Mouse (Mus musculus): Measurements from ENCODE around the gene Psmg3. TPM values are rescaled to one million over a fixed set of nuclear protein-coding genes. Genes with fewer than 3 reads are reported as not detected.

Psmg3 gene
- 7.3 and 21.1 TPM in 2 replicates for total RNA-seq (2017)

DNA sequence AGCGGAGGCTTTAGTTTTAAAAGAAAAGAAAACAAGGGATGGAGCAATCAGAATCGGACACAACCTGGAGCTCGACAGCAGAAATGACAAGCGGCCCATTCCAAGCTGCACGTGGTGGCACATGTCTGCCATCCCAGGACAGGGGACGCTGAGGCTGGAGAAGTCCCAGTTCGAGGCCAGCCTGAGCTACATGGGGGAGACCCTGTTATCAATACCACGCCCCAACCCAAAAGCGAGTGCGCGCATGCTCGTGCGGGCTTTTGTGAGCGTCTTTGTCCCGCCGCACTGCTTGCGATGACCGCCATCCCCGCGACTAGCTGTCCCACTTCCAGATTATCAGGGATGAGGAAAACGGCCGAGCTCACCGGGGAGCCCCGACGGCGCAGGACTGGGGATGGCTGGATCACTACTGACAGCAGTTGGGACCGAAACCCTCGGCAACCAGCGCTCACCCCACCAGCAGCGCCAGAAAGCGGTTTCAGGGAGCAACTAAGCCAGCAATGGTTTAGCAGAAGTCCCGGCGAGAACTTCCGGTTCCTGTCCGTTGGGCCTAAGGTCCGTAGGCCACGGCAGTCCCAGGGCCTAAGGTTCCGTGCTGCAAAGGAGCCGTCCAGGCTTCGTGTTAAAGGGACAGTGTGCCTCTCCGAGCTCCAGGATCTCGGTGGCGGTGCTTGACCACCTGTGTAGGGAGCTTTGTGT is at the start of gene Psmg3, which contains the start of gene Gm26938:
Psmg3 (minus strand) TSS at position 529 of the 699 bp plus-strand sequence.
Gm26938 (minus strand) TSS at position 51 of the 699 bp plus-strand sequence.
- ATAC-seq (replicated peaks in 1 of 2; ENCODE audit: insufficient read depth in 1 of 2, low FRiP score in 2 of 2, low TSS enrichment in 1 of 2, low read depth in 1 of 2, poor library complexity in 2 of 2, severe bottlenecking in 2 of 2): peak; percentile 78 to 86

DNA sequence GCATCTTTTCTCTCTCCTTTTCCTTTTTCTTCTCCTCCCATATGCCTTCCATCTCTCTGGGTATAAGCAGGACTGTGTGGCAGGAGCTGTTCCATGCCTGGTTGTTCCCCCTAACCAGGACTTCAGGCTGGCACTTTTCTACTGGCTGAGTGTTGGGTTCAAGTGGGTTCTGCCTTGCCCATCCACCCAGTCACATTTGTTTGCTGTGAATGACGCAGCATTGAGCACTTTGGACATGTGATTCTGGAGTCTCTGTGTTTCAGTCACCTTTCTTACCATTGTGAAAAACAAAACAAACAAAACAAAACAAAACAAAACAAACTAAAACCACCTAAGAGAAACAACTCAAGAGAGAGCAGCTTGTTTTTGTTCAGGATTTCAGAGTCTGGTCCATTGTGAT is 44.8 kb upstream of the Psmg3 start:
- no peak for ATAC-seq (replicated peaks in 1 of 2; ENCODE audit: insufficient read depth in 1 of 2, low FRiP score in 2 of 2, low TSS enrichment in 1 of 2, low read depth in 1 of 2, poor library complexity in 2 of 2, severe bottlenecking in 2 of 2)

DNA sequence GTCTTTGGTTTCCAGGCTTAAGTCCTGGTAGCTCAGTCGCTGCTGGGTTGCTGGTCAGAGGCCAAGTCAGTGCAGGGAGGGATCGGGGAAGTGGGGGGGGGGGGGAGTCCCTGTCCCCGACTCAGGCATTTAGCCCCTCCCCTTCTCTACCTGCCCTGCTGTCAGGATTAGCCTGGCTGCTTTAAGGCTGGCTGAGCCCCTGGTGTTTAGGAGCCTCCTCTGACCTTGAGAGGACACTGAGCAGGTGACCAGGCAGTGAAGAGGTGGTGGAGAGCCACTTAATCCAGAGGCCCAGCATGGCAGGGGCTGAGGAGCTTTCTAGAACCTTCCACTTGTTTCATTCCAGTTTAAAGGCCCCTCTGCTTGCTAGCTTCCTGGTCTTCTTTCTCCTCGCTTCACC is 44.2 kb upstream of the Psmg3 start:
- no peak for ATAC-seq (replicated peaks in 1 of 2; ENCODE audit: insufficient read depth in 1 of 2, low FRiP score in 2 of 2, low TSS enrichment in 1 of 2, low read depth in 1 of 2, poor library complexity in 2 of 2, severe bottlenecking in 2 of 2)

DNA sequence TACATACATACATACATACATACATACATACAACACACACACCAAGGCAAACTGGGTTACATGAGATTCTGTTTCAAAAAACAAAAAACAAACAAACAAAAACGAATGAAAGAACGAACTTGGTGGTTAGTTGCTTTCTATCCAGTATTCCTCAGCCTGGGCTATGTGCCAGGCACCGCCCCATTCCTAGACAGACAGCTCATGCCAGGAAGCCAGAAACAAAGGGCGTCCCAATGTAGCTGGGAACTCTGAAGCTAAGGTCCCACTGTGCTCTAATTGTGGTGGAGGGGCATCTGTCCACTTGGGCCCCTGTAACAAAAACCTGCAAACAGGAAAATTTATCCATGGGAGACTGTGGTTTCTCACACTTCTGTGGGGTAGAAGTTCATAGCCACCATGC is 36.1 kb upstream of the Psmg3 start:
- no peak for ATAC-seq (replicated peaks in 1 of 2; ENCODE audit: insufficient read depth in 1 of 2, low FRiP score in 2 of 2, low TSS enrichment in 1 of 2, low read depth in 1 of 2, poor library complexity in 2 of 2, severe bottlenecking in 2 of 2)

GRCm38 (mm10) chr5:139860328-139861104 is 33.8 kb upstream of the Psmg3 start:
- ATAC-seq (replicated peaks in 1 of 2; ENCODE audit: insufficient read depth in 1 of 2, low FRiP score in 2 of 2, low TSS enrichment in 1 of 2, low read depth in 1 of 2, poor library complexity in 2 of 2, severe bottlenecking in 2 of 2): no peak

DNA sequence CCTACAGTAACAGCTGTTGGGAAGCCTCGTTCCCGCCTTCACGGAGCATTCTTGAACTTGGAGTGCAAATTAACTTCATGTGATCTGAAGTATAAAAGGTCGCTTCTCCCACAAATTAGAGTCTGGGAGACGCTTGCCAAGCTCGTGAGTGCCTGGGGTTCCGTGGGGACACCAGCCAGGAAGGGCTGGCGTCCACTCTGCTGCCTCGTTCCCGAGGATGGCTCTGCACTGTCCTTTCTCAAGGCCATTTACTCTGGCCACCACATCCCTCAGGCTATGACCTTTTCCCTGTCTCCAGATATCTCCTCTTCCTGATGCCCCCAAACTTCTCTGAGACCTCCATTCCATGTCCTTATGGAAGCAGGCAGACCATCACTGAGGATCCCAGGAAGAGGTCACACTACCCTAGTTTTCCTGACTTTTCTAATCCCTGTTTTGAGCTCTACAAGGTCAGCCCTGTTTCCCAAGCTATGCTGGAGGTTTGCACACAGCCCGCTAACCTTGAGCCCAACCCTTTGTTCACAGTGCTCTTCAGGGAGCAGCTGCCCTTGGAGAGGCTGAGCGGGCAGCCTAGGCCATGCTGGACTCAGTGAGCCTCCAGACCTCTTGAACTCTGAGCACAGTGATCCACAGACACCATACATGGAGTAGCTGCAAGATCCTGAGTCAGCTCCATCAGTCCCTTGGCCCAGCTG is 23.1 kb upstream of the Psmg3 start:
- no peak for ATAC-seq (replicated peaks in 1 of 2; ENCODE audit: insufficient read depth in 1 of 2, low FRiP score in 2 of 2, low TSS enrichment in 1 of 2, low read depth in 1 of 2, poor library complexity in 2 of 2, severe bottlenecking in 2 of 2)

DNA sequence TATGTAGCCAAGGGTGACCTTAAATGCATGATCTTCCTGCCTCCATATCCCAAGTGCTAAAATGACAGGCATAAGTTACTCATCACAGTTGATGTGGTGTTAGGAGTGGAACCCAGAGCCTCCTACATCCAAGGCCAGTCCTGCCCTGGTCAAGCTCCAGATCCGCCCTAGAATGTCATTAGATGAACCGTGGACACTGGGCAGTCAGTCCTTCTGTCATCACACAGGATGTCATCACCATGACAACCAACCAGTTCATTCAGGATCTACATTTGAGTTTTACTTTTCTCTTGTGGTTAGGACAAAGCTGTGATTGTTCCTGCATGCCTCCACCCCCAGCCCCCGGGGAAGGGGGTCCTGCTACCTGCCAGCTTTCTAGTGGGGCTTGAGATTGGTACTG is 12.5 kb upstream of the Psmg3 start:
- no peak for ATAC-seq (replicated peaks in 1 of 2; ENCODE audit: insufficient read depth in 1 of 2, low FRiP score in 2 of 2, low TSS enrichment in 1 of 2, low read depth in 1 of 2, poor library complexity in 2 of 2, severe bottlenecking in 2 of 2)

- peak; percentile 27 to 49; a peak in 2 of 4 replicates for ATAC-seq (replicated peaks in 1 of 2; ENCODE audit: insufficient read depth in 1 of 2, low FRiP score in 2 of 2, low TSS enrichment in 1 of 2, low read depth in 1 of 2, poor library complexity in 2 of 2, severe bottlenecking in 2 of 2)
Observed at GRCm38 (mm10) chr5:139838476-139838892, 11.8 kb upstream of the Psmg3 start.

DNA sequence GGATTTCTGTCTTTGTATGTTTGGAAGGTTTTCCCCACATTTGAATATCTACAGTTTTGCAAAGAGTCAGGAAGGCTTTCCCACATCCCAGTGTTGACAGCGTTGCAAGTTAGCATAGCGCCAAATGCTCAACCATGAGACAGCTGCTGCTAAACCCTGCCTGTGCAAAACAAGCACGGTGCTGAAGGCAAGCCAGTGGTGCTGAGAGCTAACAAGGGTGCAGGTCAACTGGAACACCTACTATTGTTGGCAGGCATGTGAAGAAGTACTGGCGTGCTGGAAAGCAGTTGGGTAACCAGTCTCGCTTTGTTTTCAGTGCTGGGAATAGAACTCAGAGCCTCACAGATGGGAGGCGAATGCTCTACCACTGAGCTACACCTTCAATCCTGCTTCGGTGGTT is 9.0 kb upstream of the Psmg3 start:
- ATAC-seq (replicated peaks in 1 of 2; ENCODE audit: insufficient read depth in 1 of 2, low FRiP score in 2 of 2, low TSS enrichment in 1 of 2, low read depth in 1 of 2, poor library complexity in 2 of 2, severe bottlenecking in 2 of 2): no peak

DNA sequence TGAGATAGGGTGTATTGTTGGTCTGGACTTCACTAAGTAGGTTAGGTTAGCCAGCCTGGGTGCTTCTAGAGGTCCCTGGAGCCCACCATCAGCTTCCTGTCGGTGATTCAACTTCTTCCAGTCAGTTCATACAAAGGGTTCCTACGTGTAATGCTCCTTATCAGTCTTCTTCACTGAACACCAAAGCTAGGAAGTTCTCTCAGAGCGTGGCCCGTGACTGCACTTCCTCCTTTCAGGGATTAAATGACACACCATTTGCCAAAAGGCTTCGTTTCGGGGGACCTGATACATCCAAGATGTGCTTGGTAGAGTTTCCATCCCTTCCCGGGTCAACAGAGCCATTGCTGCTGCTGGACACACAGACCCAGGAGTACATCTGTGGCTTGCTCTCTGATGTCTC is 5.4 kb upstream of the Psmg3 start:
- ATAC-seq (replicated peaks in 1 of 2; ENCODE audit: insufficient read depth in 1 of 2, low FRiP score in 2 of 2, low TSS enrichment in 1 of 2, low read depth in 1 of 2, poor library complexity in 2 of 2, severe bottlenecking in 2 of 2): no peak

GRCm38 (mm10) chr5:139830734-139831133 is 4.0 kb upstream of the Psmg3 start:
- ATAC-seq (replicated peaks in 1 of 2; ENCODE audit: insufficient read depth in 1 of 2, low FRiP score in 2 of 2, low TSS enrichment in 1 of 2, low read depth in 1 of 2, poor library complexity in 2 of 2, severe bottlenecking in 2 of 2): peak; percentile 87 to 89

GRCm38 (mm10) chr5:139829384-139829783 is 2.7 kb upstream of the Psmg3 start:
- no peak for ATAC-seq (replicated peaks in 1 of 2; ENCODE audit: insufficient read depth in 1 of 2, low FRiP score in 2 of 2, low TSS enrichment in 1 of 2, low read depth in 1 of 2, poor library complexity in 2 of 2, severe bottlenecking in 2 of 2)

GRCm38 (mm10) chr5:139827593-139827992 is 908 bp upstream of the Psmg3 start:
- no peak for ATAC-seq (replicated peaks in 1 of 2; ENCODE audit: insufficient read depth in 1 of 2, low FRiP score in 2 of 2, low TSS enrichment in 1 of 2, low read depth in 1 of 2, poor library complexity in 2 of 2, severe bottlenecking in 2 of 2)

GRCm38 (mm10) chr5:139825947-139826346 is 738 bp downstream of the Psmg3 start:
- no peak for ATAC-seq (replicated peaks in 1 of 2; ENCODE audit: insufficient read depth in 1 of 2, low FRiP score in 2 of 2, low TSS enrichment in 1 of 2, low read depth in 1 of 2, poor library complexity in 2 of 2, severe bottlenecking in 2 of 2)

- ATAC-seq (replicated peaks in 1 of 2; ENCODE audit: insufficient read depth in 1 of 2, low FRiP score in 2 of 2, low TSS enrichment in 1 of 2, low read depth in 1 of 2, poor library complexity in 2 of 2, severe bottlenecking in 2 of 2): no peak
Observed at GRCm38 (mm10) chr5:139824531-139824930, 2.2 kb downstream of the Psmg3 start.

DNA sequence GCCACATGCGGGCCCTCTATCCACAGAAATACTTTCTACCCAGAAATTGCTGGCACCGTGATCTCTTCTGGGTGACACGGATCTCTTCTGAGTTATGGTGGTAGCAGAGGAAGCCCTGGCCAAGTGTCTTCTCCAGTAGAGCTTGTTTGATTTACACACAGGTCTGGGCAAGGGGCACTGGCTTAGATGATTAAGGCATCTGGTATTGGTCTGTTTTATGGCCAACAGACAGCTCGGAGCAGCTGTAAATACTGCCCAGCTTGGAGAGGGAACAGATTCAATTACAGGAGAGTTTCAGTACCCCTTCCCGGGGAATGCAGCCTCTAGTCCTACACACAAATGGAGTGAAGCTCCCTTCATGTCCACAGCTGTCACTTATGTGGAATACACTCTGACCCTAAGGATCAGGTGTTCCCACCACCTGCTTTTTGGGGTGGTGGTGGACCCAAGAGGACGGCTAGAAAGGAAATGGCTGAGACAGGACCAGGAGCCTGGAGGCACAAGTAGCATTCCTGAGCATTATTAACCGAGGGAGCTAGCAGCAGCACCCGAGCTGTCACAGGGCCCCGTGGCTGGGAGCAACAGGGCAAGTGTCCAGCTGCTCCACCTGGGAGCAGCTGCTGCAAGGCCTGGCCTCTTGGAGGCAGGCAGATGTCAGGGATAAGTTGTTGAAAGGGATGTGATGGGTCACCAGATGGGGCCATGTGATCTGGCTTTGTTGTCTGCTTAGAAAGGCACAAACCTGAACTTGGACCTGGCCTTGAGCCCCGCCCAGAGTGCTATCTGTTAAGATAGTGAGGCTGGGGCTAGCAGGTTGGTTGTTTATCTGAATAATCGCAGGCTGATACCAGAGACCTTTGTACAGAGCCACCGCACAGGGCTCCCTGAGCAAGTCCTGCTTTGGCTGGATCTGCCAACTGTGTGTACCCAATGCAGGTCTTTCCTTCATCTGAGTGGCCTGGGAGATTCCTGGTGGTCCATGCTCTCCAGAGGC is 4.9 kb downstream of the Psmg3 start:
- no peak for ATAC-seq (replicated peaks in 1 of 2; ENCODE audit: insufficient read depth in 1 of 2, low FRiP score in 2 of 2, low TSS enrichment in 1 of 2, low read depth in 1 of 2, poor library complexity in 2 of 2, severe bottlenecking in 2 of 2)

DNA sequence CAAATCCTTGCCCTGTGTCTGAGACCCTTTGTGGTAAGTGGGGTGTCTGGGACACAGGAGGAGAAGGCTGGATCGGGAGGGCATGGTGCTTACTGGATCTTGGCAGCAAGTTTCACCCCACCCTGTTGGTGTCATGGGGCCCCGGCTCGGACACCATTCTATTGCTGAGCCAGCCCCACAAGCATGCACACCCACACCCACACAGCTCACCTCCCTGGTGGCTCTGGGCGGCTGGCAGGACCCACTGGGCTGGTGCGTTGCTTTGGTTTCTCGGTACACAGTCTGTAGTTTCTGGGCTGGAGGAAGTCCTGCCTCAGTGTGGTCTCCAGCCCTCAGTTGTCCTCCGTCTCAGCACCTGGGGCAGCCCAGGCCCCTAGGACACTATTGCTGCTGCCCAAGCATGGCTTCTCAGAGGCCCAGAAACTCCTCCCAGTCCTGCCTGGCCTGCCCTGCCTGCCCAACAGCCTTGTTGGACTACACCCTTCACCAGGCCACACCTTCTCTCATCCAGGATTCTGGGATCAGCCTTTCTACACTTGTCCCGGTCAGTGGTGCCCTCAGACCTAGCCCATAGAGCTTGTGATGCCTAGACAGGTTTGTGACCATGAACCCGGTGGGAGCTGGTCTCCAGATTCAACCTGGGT is 7.0 kb downstream of the Psmg3 start, which contains the start of gene Tmem184a:
Tmem184a (minus strand) TSS at position 380 of the 644 bp plus-strand sequence.
- ATAC-seq (replicated peaks in 1 of 2; ENCODE audit: insufficient read depth in 1 of 2, low FRiP score in 2 of 2, low TSS enrichment in 1 of 2, low read depth in 1 of 2, poor library complexity in 2 of 2, severe bottlenecking in 2 of 2): no peak

Data from hematopoietic stem cell, adult 5-6 weeks (primary cell).